In the genomic region with DNA sequence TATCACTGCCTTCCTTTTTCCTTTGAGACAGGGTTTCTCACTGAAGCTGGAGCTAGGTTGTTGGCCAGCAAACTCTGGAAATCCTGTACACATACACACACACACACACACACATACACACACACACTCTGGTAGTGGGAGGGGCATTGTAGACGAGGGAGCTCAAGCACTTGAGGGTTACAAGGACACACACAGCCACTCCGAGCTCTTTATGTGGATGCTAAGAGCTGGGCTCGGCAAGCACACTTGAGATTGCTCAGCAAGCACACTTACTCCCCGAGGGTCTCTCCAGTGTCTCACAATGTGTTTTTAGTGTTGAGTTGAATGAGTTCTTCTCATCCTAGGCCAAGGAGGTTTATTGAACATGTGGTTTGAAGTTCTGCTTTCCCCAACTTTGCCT, we compare ENCODE assay signal across 14 mouse cellular contexts.
"Had no signal": no experiment of that assay in that cellular context is flagged by ENCODE, and none has a peak within 500 bp of the region (broad histone marks: within the 10 kb centered on the region; RNA-seq: fewer than 3 reads in every experiment).

No protein-coding gene starts in this region.

- H3K9me3 ChIP-seq: intestine, embryonic 15.5 days; limb, embryonic 12.5 days; midbrain, embryonic 12.5 days had no signal

- H3K27me3 ChIP-seq: intestine, embryonic 15.5 days; limb, embryonic 12.5 days; megakaryocyte, embryonic 14.5 days; midbrain, embryonic 12.5 days had no signal

- H3K27ac ChIP-seq: intestine, embryonic 15.5 days; layer of hippocampus, adult 2 months; limb, embryonic 12.5 days; liver, embryonic 14.5 days; macrophage; midbrain, embryonic 12.5 days had no signal

- H3K4me3 ChIP-seq: intestine, embryonic 15.5 days; layer of hippocampus, adult 2 months; limb, embryonic 12.5 days; megakaryocyte, embryonic 14.5 days; midbrain, embryonic 12.5 days had no signal

- ATAC-seq: intestine, embryonic 15.5 days had no signal

- H3K36me3 ChIP-seq: intestine, embryonic 15.5 days; limb, embryonic 12.5 days; midbrain, embryonic 12.5 days had no signal

- H3K4me2 ChIP-seq: intestine, embryonic 15.5 days; limb, embryonic 12.5 days; midbrain, embryonic 12.5 days had no signal

- H3K9ac ChIP-seq: intestine, embryonic 15.5 days; limb, embryonic 12.5 days; liver, embryonic 14.5 days; midbrain, embryonic 12.5 days had no signal

- H3K4me1 ChIP-seq: intestine, embryonic 15.5 days; limb, embryonic 12.5 days; megakaryocyte, embryonic 14.5 days; midbrain, embryonic 12.5 days had no signal

- DNase-seq: kidney, adult 18-20 months; kidney, postnatal 10 days; kidney, postnatal 4 days; liver; right cerebral cortex, adult 18-20 months; right cerebral cortex, postnatal 25 days; thymus, postnatal 36 days had no signal
